Mouse (Mus musculus) ES-Bruce4 (cell line): Measurements from ENCODE around the gene Csmd2. TPM values are rescaled to one million over a fixed set of nuclear protein-coding genes. Genes with fewer than 3 reads are reported as not detected.

ENCODE experiments used
- H3K27ac ChIP-seq: 2 replicates; pipeline ENCODE4 v1.5.1; 2012; ENCODE audit warnings: low read length, inconsistent platforms; ENCODE audit not compliant: insufficient read depth
- H3K27me3 ChIP-seq: 2 replicates; pipeline ENCODE4 v1.6.1; 2012; ENCODE audit warnings: mild to moderate bottlenecking, low read length, inconsistent platforms; ENCODE audit not compliant: control insufficient read depth, poor library complexity, insufficient read depth, severe bottlenecking
- H3K36me3 ChIP-seq: 2 replicates; pipeline ENCODE4 v1.6.1; 2012; ENCODE audit warnings: inconsistent platforms, mild to moderate bottlenecking, low read length, moderate library complexity; ENCODE audit not compliant: control insufficient read depth, poor library complexity, insufficient read depth, severe bottlenecking
- H3K4me1 ChIP-seq: one replicate; pipeline ENCODE4 v1.8.1; 2011; ENCODE audit warnings: low read length; ENCODE audit not compliant: control insufficient read depth, insufficient read depth
- H3K4me3 ChIP-seq: 2 replicates; pipeline ENCODE4 v1.5.1; 2011; ENCODE audit warnings: low read depth, mild to moderate bottlenecking, low read length
- H3K9ac ChIP-seq: 2 replicates; pipeline ENCODE4 v1.6.1; 2012; ENCODE audit warnings: low read depth, mild to moderate bottlenecking, inconsistent platforms; ENCODE audit not compliant: poor library complexity, severe bottlenecking
- H3K9me3 ChIP-seq: replicated peaks from 2 replicates; pipeline ENCODE4 v1.6.1; 2012; ENCODE audit warnings: mild to moderate bottlenecking, low read length, inconsistent platforms; ENCODE audit not compliant: control insufficient read depth, poor library complexity, insufficient read depth, severe bottlenecking
- CTCF ChIP-seq: IDR thresholded peaks from one replicate; pipeline ENCODE4 v1.8.1; 2011; ENCODE audit warnings: low read depth, low read length
- EP300 ChIP-seq: IDR thresholded peaks from 2 replicates; pipeline ENCODE4 v1.6.1; 2011; ENCODE audit warnings: low read depth, low read length; ENCODE audit not compliant: insufficient read depth
- POLR2A ChIP-seq: IDR thresholded peaks from one replicate; pipeline ENCODE4 v1.8.1; 2011; ENCODE audit warnings: low read length; ENCODE audit not compliant: insufficient read depth
- polyA plus RNA-seq: library from polyadenylated mRNA; stranded (reverse); fragments of >200 nt; gene quantifications from 2 replicates; pipeline ENCODE4 v1.2.4, GENCODE M21; 2011; ENCODE audit warnings: low read depth; ENCODE audit not compliant: missing spikeins, insufficient read depth, insufficient read length

The Csmd2 gene
- polyA plus RNA-seq, 1 experiment, result 4.0 TPM

DNA sequence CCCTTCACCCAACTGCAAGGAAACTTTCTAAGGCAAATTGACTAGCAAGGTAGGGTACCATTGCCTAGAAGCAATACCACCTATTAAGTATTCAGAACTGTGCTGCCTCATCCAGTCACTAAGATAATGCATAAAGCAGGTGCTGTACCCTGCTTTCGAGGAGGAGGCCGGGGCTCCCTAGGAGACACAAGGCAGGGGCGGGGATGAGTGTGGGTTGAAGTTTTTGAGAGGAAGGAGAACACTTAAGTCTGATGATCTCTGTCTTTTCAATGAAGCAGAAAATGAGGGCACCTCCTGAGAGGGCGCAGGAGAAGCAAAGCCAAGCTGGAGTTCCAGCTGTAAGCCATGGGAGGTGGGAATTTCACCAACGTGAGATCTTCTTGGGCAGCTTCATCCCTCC, 271.6 kb downstream of the Csmd2 start:
- no peak for TF ChIP-seq CTCF
- no peak for TF ChIP-seq EP300
- TF ChIP-seq POLR2A, result no peak
- H3K27ac ChIP-seq, result no peak overlapping the region
- no peaks in the 10 kb centered on the region for H3K27me3 ChIP-seq
- H3K36me3 ChIP-seq, result no peaks in the 10 kb centered on the region
- no peaks in the 10 kb centered on the region for H3K4me1 ChIP-seq
- no peak overlapping the region for H3K4me3 ChIP-seq
- no peak overlapping the region for H3K9ac ChIP-seq
- no peaks in the 10 kb centered on the region for H3K9me3 ChIP-seq

DNA sequence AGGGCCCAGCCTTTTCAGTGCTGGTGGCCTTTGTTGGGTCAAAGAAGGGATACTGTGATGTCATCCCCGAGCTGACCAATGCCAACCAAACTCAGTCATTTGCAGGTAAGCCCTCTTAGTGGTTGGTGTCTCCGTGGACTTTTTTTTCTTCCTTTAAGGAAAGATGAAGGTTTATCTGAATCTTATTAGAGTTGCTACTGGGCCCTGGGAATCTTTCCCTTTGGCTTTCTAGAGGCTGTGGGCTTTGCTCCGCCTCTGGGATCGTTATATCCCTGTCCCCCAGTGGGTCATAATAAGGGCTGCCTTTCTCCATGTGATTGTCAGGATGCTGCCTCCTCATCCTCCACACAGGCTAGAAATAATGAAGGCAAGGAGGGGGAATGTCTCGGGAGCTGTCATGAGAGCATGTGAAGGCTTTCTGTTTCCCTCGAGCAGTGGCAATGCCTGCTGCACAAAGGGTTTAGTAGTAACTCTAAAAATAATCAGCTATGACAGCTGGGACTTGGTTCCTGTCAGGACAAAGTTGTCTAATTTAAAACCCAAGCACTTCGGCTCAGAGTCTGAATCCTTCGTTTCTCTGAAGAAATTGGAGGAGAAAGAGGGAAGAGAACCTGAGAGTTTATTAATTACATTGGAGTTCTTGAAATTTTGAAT, 273.4 kb downstream of the Csmd2 start, which contains the start of gene Hmgb4:
Gene Hmgb4, minus strand, starts transcription at position 51 of the 654 bp plus-strand sequence.
- no peaks in the 10 kb centered on the region for H3K9me3 ChIP-seq
- H3K27me3 ChIP-seq, result no peaks in the 10 kb centered on the region
- H3K4me3 ChIP-seq, result no peak within 1 kb of the TSS
- no peak within 1 kb of the TSS for H3K27ac ChIP-seq
- H3K36me3 ChIP-seq, result no peaks in the 10 kb centered on the region
- no peaks in the 10 kb centered on the region for H3K4me1 ChIP-seq
- H3K9ac ChIP-seq, result no peak within 1 kb of the TSS
- TF ChIP-seq EP300 (no peak), POLR2A (no peak), CTCF (no peak)

DNA sequence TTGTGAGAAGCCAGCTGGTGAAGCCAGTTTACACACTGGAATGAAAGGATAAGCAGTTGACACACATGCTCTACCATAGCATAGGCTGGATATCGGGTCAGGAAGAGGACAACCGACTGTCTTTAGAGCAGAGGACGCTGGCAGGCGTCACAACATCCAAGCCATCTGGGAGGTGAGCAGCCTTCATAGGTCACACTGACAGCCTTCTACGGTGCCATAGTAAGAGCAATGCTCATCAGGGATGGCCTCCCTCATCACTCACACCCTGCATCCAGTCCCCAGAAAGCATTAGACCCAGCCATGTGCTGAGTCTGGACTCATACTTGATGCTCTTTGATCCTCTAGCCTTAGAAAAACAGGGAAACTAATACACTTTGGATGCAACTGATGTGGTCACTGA, 276.8 kb downstream of the Csmd2 start:
- Histone ChIP-seq H3K9ac (no peak overlapping the region), H3K27me3 (no peaks in the 10 kb centered on the region), H3K4me3 (no peak overlapping the region), H3K9me3 (no peaks in the 10 kb centered on the region), H3K36me3 (no peaks in the 10 kb centered on the region), H3K27ac (no peak overlapping the region), H3K4me1 (no peaks in the 10 kb centered on the region)
- TF ChIP-seq EP300 (no peak), CTCF (no peak), POLR2A (no peak)

DNA sequence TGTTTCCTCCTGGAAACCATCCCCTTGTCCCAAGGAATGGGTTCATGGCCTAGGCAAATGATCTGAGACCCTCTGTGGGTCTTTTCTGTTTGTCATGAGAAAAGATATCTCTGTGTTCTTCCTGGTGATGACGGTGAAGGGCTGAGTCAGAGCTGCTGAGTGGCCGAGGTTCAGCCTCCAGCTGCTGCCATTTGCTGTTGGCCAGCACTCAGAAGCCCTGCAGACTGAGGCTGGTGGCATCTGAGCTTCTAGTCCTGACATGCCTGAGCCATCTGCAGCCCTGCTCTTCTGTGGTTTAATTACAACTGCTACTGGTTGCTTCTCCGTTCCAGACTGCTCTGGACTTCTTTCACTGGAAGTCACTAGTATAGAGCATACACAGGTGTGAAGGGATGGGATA, 277.7 kb downstream of the Csmd2 start:
- TF ChIP-seq CTCF (no peak), EP300 (no peak), POLR2A (no peak)
- Histone ChIP-seq H3K4me1 (no peaks in the 10 kb centered on the region), H3K9me3 (no peaks in the 10 kb centered on the region), H3K4me3 (no peak overlapping the region), H3K36me3 (no peaks in the 10 kb centered on the region), H3K27ac (no peak overlapping the region), H3K27me3 (no peaks in the 10 kb centered on the region), H3K9ac (no peak overlapping the region)

DNA sequence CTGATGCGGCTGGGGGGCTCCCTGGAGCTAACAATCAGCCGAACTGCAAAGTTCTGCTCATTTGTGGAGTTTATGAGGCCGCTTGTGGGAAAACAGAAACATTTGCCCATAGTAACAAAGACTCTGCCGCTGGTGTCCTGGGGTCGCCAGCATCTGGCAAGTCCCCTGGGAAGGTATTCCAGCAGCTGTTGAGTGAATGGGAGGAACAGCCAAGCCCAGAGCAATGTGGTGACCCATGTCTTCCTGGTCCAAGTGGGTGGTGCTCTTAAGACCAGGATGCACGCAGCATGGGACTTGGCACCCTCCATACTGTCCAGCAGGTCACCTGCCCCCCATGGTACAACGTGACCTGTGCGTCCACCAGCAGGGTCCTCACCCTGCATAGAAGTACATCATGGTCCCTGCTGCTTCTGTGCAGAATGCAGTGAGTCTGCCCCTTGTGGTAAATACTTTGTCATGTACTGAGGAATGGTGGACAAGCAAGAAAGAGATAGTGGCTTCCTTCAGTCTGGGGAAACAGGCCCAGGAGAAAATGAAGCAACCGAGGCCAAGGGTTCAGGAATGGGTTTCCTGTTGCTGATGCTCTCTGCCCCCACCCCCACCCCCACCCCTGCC, 281.7 kb downstream of the Csmd2 start:
- Histone ChIP-seq H3K4me3 (no peak overlapping the region), H3K36me3 (no peaks in the 10 kb centered on the region), H3K9ac (no peak overlapping the region), H3K4me1 (no peaks in the 10 kb centered on the region), H3K27me3 (no peaks in the 10 kb centered on the region), H3K27ac (no peak overlapping the region), H3K9me3 (no peaks in the 10 kb centered on the region)
- TF ChIP-seq EP300 (no peak), CTCF (no peak)

DNA sequence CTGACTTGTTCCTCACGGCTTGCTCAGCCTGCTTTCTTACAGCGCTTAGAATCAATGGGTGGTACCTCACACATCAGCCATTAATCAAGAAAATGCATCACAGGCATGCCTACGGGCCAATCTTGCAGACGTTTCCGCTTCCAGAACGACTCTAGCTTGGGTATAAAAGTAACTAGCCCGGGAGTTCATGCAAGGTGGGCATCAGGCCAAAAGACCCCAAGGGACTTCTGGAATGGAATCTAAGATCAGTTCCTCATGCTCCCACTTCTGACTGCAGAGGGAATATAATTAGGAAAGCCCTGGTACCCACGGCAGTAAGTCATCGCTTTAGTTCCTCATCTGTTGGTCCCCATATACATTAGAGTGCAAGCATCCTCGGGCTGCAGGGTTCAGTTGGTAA, 282.5 kb downstream of the Csmd2 start:
- no peaks in the 10 kb centered on the region for H3K4me1 ChIP-seq
- H3K9ac ChIP-seq, result no peak overlapping the region
- no peaks in the 10 kb centered on the region for H3K9me3 ChIP-seq
- H3K27ac ChIP-seq, result no peak overlapping the region
- no peaks in the 10 kb centered on the region for H3K36me3 ChIP-seq
- TF ChIP-seq CTCF (no peak), EP300 (no peak), POLR2A (no peak)
- H3K27me3 ChIP-seq, result no peaks in the 10 kb centered on the region
- no peak overlapping the region for H3K4me3 ChIP-seq
